Mouse (Mus musculus): ENCODE measurements around the gene Rhox4b. TPM values are rescaled to one million over a fixed set of nuclear protein-coding genes. Genes with fewer than 3 reads are reported as not detected.
"Not testable (repeated sequence)": the region's sequence is repeated elsewhere in the genome, so short reads cannot be mapped to it uniquely, and the experiment has no call there.

Rhox4b gene
- 0.40 and 0.68 TPM in 2 replicates for polyA plus RNA-seq (2014; fragmentation: Nextera tagmentation; extraction: Ambion mirVana)

GRCm38 (mm10) chrX:37432194-37432593, at the start of gene Rhox4b:
Gene Rhox4b, plus strand, starts transcription at chrX:37432494.
- H3K27me3 ChIP-seq (replicated peaks; ENCODE audit: control insufficient read depth, insufficient read depth, low read length); H3K4me1 ChIP-seq (ENCODE audit: control insufficient read depth, insufficient read depth, low read length); H3K9me3 ChIP-seq (ENCODE audit: control insufficient read depth, low read length); H3K9ac ChIP-seq (ENCODE audit: low read depth, low read length); ATAC-seq (ENCODE audit: low read depth); DNase-seq (ENCODE audit: low spot score); H3K4me3 ChIP-seq (ENCODE audit: low read depth, low read length); H3K27ac ChIP-seq (replicated peaks; ENCODE audit: low read depth, low read length); H3K36me3 ChIP-seq (ENCODE audit: control insufficient read depth, insufficient read depth, low read length); H3K4me2 ChIP-seq (ENCODE audit: low read depth, low read length): not testable (repeated sequence)
- 83% methylated on average over 14 of the region's 15 CpGs for WGBS

- WGBS, result 100% methylated on average over 4 of the region's 16 CpGs
Measured at GRCm38 (mm10) chrX:37390548-37390947, 41.7 kb upstream of the Rhox4b start, which contains the start of gene Rhox4a2. Gene Rhox4a2, plus strand, starts transcription at chrX:37390848.

GRCm38 (mm10) chrX:37411767-37412166, 20.5 kb upstream of the Rhox4b start, which contains the start of gene Rhox2b:
Gene Rhox2b, plus strand, starts transcription at chrX:37412067.
- DNase-seq (ENCODE audit: low spot score); H3K4me1 ChIP-seq (ENCODE audit: control insufficient read depth, insufficient read depth, low read length); H3K27ac ChIP-seq (replicated peaks; ENCODE audit: low read depth, low read length); H3K4me2 ChIP-seq (ENCODE audit: low read depth, low read length); H3K36me3 ChIP-seq (ENCODE audit: control insufficient read depth, insufficient read depth, low read length); H3K27me3 ChIP-seq (replicated peaks; ENCODE audit: control insufficient read depth, insufficient read depth, low read length); ATAC-seq (ENCODE audit: low read depth); H3K4me3 ChIP-seq (ENCODE audit: low read depth, low read length); H3K9ac ChIP-seq (ENCODE audit: low read depth, low read length); H3K9me3 ChIP-seq (ENCODE audit: control insufficient read depth, low read length): not testable (repeated sequence)
- no CpG with 5 or more reads among the region's 9 CpGs for WGBS

More at GRCm38 (mm10) chrX:37390548-37390947, 41.7 kb upstream of the Rhox4b start, which contains the start of gene Rhox4a2:
- not testable (repeated sequence) for H3K27ac ChIP-seq (replicated peaks; ENCODE audit: low read depth, low read length); ATAC-seq (ENCODE audit: low read depth); H3K9me3 ChIP-seq (ENCODE audit: control insufficient read depth, low read length); H3K9ac ChIP-seq (ENCODE audit: low read depth, low read length); H3K4me3 ChIP-seq (ENCODE audit: low read depth, low read length); H3K36me3 ChIP-seq (ENCODE audit: control insufficient read depth, insufficient read depth, low read length); H3K4me1 ChIP-seq (ENCODE audit: control insufficient read depth, insufficient read depth, low read length); DNase-seq (ENCODE audit: low spot score); H3K4me2 ChIP-seq (ENCODE audit: low read depth, low read length); H3K27me3 ChIP-seq (replicated peaks; ENCODE audit: control insufficient read depth, insufficient read depth, low read length)

GRCm38 (mm10) chrX:37453380-37453779, 21.1 kb downstream of the Rhox4b start, which contains the start of gene Rhox2c:
Gene Rhox2c, plus strand, starts transcription at chrX:37453680.
- not testable (repeated sequence) for H3K4me2 ChIP-seq (ENCODE audit: low read depth, low read length); H3K9ac ChIP-seq (ENCODE audit: low read depth, low read length); H3K4me1 ChIP-seq (ENCODE audit: control insufficient read depth, insufficient read depth, low read length); DNase-seq (ENCODE audit: low spot score); H3K4me3 ChIP-seq (ENCODE audit: low read depth, low read length); ATAC-seq (ENCODE audit: low read depth); H3K27me3 ChIP-seq (replicated peaks; ENCODE audit: control insufficient read depth, insufficient read depth, low read length); H3K36me3 ChIP-seq (ENCODE audit: control insufficient read depth, insufficient read depth, low read length); H3K27ac ChIP-seq (replicated peaks; ENCODE audit: low read depth, low read length); H3K9me3 ChIP-seq (ENCODE audit: control insufficient read depth, low read length)
- 93% methylated on average over 7 of the region's 10 CpGs for WGBS

- not testable (repeated sequence) for H3K4me2 ChIP-seq (ENCODE audit: low read depth, low read length); H3K9ac ChIP-seq (ENCODE audit: low read depth, low read length); H3K4me3 ChIP-seq (ENCODE audit: low read depth, low read length); ATAC-seq (ENCODE audit: low read depth); H3K36me3 ChIP-seq (ENCODE audit: control insufficient read depth, insufficient read depth, low read length); H3K27ac ChIP-seq (replicated peaks; ENCODE audit: low read depth, low read length); H3K4me1 ChIP-seq (ENCODE audit: control insufficient read depth, insufficient read depth, low read length); DNase-seq (ENCODE audit: low spot score); H3K9me3 ChIP-seq (ENCODE audit: control insufficient read depth, low read length); H3K27me3 ChIP-seq (replicated peaks; ENCODE audit: control insufficient read depth, insufficient read depth, low read length)
- 89% methylated on average over 3 of the region's 4 CpGs for WGBS
Measured at GRCm38 (mm10) chrX:37458285-37458684, 26.0 kb downstream of the Rhox4b start, which contains the start of gene Rhox3c. Gene Rhox3c, plus strand, starts transcription at chrX:37458585.

GRCm38 (mm10) chrX:37480037-37480436, 47.7 kb downstream of the Rhox4b start, which contains the start of gene Rhox4c:
Gene Rhox4c, plus strand, starts transcription at chrX:37480337.
- H3K4me2 ChIP-seq (ENCODE audit: low read depth, low read length); H3K9ac ChIP-seq (ENCODE audit: low read depth, low read length); DNase-seq (ENCODE audit: low spot score); H3K27me3 ChIP-seq (replicated peaks; ENCODE audit: control insufficient read depth, insufficient read depth, low read length); H3K9me3 ChIP-seq (ENCODE audit: control insufficient read depth, low read length); ATAC-seq (ENCODE audit: low read depth); H3K27ac ChIP-seq (replicated peaks; ENCODE audit: low read depth, low read length); H3K36me3 ChIP-seq (ENCODE audit: control insufficient read depth, insufficient read depth, low read length); H3K4me3 ChIP-seq (ENCODE audit: low read depth, low read length); H3K4me1 ChIP-seq (ENCODE audit: control insufficient read depth, insufficient read depth, low read length): not testable (repeated sequence)
- 91% methylated on average over 14 of the region's 14 CpGs for WGBS

Other genes with a start within 250 kb of the Rhox4b start
- gene Ndufa1, start 241.3 kb upstream of the Rhox4b start, polyA plus RNA-seq (2014; fragmentation: Nextera tagmentation; extraction: Ambion mirVana), result 469 and 531 TPM in 2 replicates
- gene Rnf113a1, start 241.2 kb upstream of the Rhox4b start, polyA plus RNA-seq (2014; fragmentation: Nextera tagmentation; extraction: Ambion mirVana), result 8.8 and 9.9 TPM in 2 replicates
- gene Gm9, start 221.5 kb upstream of the Rhox4b start, polyA plus RNA-seq (2014; fragmentation: Nextera tagmentation; extraction: Ambion mirVana), result not detected in 2 replicates
- gene Rhox1, start 210.2 kb upstream of the Rhox4b start, polyA plus RNA-seq (2014; fragmentation: Nextera tagmentation; extraction: Ambion mirVana), result not detected in 2 replicates
- gene Rhox2a, start 187.5 kb upstream of the Rhox4b start, polyA plus RNA-seq (2014; fragmentation: Nextera tagmentation; extraction: Ambion mirVana), result not detected in 2 replicates
- not detected in 2 replicates for gene Rhox3a, start 182.6 kb upstream of the Rhox4b start, polyA plus RNA-seq (2014; fragmentation: Nextera tagmentation; extraction: Ambion mirVana)
- not detected in 2 replicates for gene Rhox4a, start 167.2 kb upstream of the Rhox4b start, polyA plus RNA-seq (2014; fragmentation: Nextera tagmentation; extraction: Ambion mirVana)
- gene Rhox3a2, start 52.5 kb upstream of the Rhox4b start, polyA plus RNA-seq (2014; fragmentation: Nextera tagmentation; extraction: Ambion mirVana), result not detected in 2 replicates
- 0.81 and 1.0 TPM in 2 replicates for gene Rhox4a2, start 41.6 kb upstream of the Rhox4b start, polyA plus RNA-seq (2014; fragmentation: Nextera tagmentation; extraction: Ambion mirVana)
- not detected in 2 replicates for gene Rhox2b, start 20.4 kb upstream of the Rhox4b start, polyA plus RNA-seq (2014; fragmentation: Nextera tagmentation; extraction: Ambion mirVana)
- gene Rhox2c, start 21.2 kb downstream of the Rhox4b start, polyA plus RNA-seq (2014; fragmentation: Nextera tagmentation; extraction: Ambion mirVana), result 0.73 TPM in 1 of 2 replicates, not detected in the other
- 0.22 TPM in 1 of 2 replicates, not detected in the other for gene Rhox3c, start 26.1 kb downstream of the Rhox4b start, polyA plus RNA-seq (2014; fragmentation: Nextera tagmentation; extraction: Ambion mirVana)
- gene Rhox4c, start 47.8 kb downstream of the Rhox4b start, polyA plus RNA-seq (2014; fragmentation: Nextera tagmentation; extraction: Ambion mirVana), result not detected in 2 replicates
- not detected in 2 replicates for gene Rhox2d, start 60.9 kb downstream of the Rhox4b start, polyA plus RNA-seq (2014; fragmentation: Nextera tagmentation; extraction: Ambion mirVana)
- not detected in 2 replicates for gene Rhox4d, start 81.9 kb downstream of the Rhox4b start, polyA plus RNA-seq (2014; fragmentation: Nextera tagmentation; extraction: Ambion mirVana)
- 0.22 TPM in 1 of 2 replicates, not detected in the other for gene Rhox2e, start 98.0 kb downstream of the Rhox4b start, polyA plus RNA-seq (2014; fragmentation: Nextera tagmentation; extraction: Ambion mirVana)
- gene Rhox3e, start 109.5 kb downstream of the Rhox4b start, polyA plus RNA-seq (2014; fragmentation: Nextera tagmentation; extraction: Ambion mirVana), result not detected in 2 replicates
- gene Rhox4e, start 124.9 kb downstream of the Rhox4b start, polyA plus RNA-seq (2014; fragmentation: Nextera tagmentation; extraction: Ambion mirVana), result not detected in 2 replicates
- not detected in 2 replicates for gene Rhox2f, start 138.9 kb downstream of the Rhox4b start, polyA plus RNA-seq (2014; fragmentation: Nextera tagmentation; extraction: Ambion mirVana)
- not detected in 2 replicates for gene Rhox3f, start 148.5 kb downstream of the Rhox4b start, polyA plus RNA-seq (2014; fragmentation: Nextera tagmentation; extraction: Ambion mirVana)
- not detected in 2 replicates for gene Rhox4f, start 175.2 kb downstream of the Rhox4b start, polyA plus RNA-seq (2014; fragmentation: Nextera tagmentation; extraction: Ambion mirVana)
- gene Rhox3g, start 196.1 kb downstream of the Rhox4b start, polyA plus RNA-seq (2014; fragmentation: Nextera tagmentation; extraction: Ambion mirVana), result not detected in 2 replicates
- not detected in 2 replicates for gene Rhox2g, start 211.0 kb downstream of the Rhox4b start, polyA plus RNA-seq (2014; fragmentation: Nextera tagmentation; extraction: Ambion mirVana)
- not detected in 2 replicates for gene Rhox4g, start 218.8 kb downstream of the Rhox4b start, polyA plus RNA-seq (2014; fragmentation: Nextera tagmentation; extraction: Ambion mirVana)
- gene Rhox3h, start 236.3 kb downstream of the Rhox4b start, polyA plus RNA-seq (2014; fragmentation: Nextera tagmentation; extraction: Ambion mirVana), result not detected in 2 replicates
- not detected in 2 replicates for gene Rhox2h, start 240.8 kb downstream of the Rhox4b start, polyA plus RNA-seq (2014; fragmentation: Nextera tagmentation; extraction: Ambion mirVana)